1 mouse cellular context compared by ENCODE assay signal in the genomic region with DNA sequence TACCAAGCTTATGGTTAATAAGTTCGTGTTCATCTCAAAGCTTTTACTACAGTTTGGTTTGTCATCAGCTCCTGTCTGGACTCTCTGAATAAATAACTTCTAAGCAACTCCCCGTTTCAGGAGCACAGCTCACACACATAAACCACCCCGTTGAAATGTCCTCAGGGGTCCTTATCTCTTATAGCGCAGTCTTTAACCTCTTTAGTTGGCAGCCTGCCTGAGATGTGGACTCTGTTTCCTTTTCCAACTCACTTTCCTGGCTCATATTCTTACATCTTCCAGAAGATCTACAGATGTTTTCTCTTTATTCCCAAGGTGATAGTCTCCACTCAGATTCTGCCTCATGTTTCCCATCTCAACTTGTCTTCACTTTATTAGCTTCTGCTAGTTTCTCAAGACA.
A peak's percentile ranks its signal among the peaks of the same experiment; 100 is the strongest.
TF ChIP-seq lines count a peak whose summit lies in the region.

No protein-coding gene starts in this region.

TF ChIP-seq in MEL, 35 proteins besides CTCF, POLR2A, EP300 and RAD21 (continued from another document):
- TF ChIP-seq GATA1 (IDR thresholded peaks at IDR 0.05; ENCODE audit: low read depth, low read length): peak; percentile 26; the same call in 1 of the 2 replicates
- no peak for TF ChIP-seq MAZ (IDR thresholded peaks at IDR 0.05; ENCODE audit: low read depth, low read length)
